Mouse (Mus musculus): ENCODE measurements at regions not wholly inside any gene's neighbourhood (a gene's known extent, or its start where the extent isn't known, plus 50 kb on each side); places are given as distances from the start of the nearest gene placed in this dataset.

DNA sequence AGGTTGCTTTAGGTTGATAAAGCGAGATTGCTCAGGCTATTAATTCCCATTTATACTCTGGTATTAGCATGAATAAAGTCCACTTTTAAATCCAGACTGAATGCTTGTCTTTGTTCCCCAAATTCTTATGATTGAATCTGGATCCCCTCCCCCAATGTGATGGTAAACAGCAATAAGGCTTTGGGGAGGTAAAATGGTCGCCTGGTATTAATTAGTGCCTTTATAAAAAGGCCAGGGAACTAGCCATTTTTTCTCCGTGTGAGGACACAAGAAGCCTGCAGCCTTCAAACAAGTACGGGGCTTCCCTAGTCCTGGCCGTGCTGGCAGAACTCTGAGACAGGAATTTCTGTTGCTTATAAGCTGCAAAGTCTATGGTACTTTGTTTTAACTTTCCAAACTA lies 81.1 kb upstream of the Igfbp7 start:
- no peak for TF ChIP-seq POLR2A (IDR thresholded peaks at IDR 0.05; ENCODE audit: insufficient read depth, low read depth, low read length)
- no peak for TF ChIP-seq CTCF (IDR thresholded peaks at IDR 0.05)

Data from heart, adult 2 months (tissue).